Mouse (Mus musculus) urinary bladder, postnatal 36 days (tissue): ENCODE measurements around the gene 4933427D14Rik.

Source experiments
- DNase-seq, 2 experiments: peaks; one replicate each; pipeline ENCODE4 v3.0.0; 2022; ENCODE audit warnings: low spot score in 2 of 2, mixed read lengths in 1 of 2

Gene 4933427D14Rik

DNA sequence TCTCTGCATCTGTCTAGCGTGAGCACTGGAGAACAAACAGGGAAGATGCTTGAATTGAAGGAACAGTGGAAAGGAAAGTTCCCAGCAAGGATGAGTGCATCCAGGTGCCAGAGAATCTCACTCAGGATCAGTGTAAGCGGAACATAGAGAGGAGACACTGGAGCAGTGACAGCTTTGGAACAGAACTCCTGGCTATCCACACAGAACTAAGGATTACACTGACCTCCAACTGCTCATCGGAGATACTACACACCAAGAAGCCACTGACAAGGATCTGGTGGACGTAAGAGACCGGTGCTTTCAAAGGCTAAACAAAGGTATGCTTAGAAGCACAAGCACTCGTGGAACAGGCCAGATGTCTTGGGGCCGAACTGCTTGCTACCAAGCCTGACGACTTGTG, 103.0 kb downstream of the 4933427D14Rik start:
- DNase-seq = no peak
